Mouse (Mus musculus) forebrain, embryonic 10.5 days (tissue): Measurements from ENCODE around the gene Txk. TPM values are rescaled to one million over a fixed set of nuclear protein-coding genes. Genes with fewer than 3 reads are reported as not detected.

Source experiments
- DNase-seq: peaks from one replicate; pipeline ENCODE4 v3.0.0-alpha.2; 2017; ENCODE audit warnings: low spot score; ENCODE audit errors: extremely low spot score
- H3K27ac ChIP-seq: fragments of 300-500 bp; sonication (generic); 2 replicates; pipeline ENCODE4 v1.5.1; 2016; ENCODE audit warnings: mild to moderate bottlenecking
- H3K27me3 ChIP-seq: fragments of 300-500 bp; sonication (generic); 2 replicates; pipeline ENCODE4 v1.6.1; 2016; ENCODE audit warnings: mild to moderate bottlenecking; ENCODE audit not compliant: poor library complexity, severe bottlenecking
- H3K36me3 ChIP-seq: fragments of 300-500 bp; sonication (generic); replicated peaks from 2 replicates; pipeline ENCODE4 v1.6.1; 2016; ENCODE audit warnings: mild to moderate bottlenecking, moderate library complexity
- H3K4me1 ChIP-seq: fragments of 300-500 bp; sonication (generic); 2 replicates; pipeline ENCODE4 v1.6.1; 2016
- H3K4me3 ChIP-seq: fragments of 300-500 bp; sonication (generic); 2 replicates; pipeline ENCODE4 v1.5.1; 2016; ENCODE audit warnings: mild to moderate bottlenecking, moderate library complexity
- H3K9me3 ChIP-seq: fragments of 300-500 bp; sonication (generic); 2 replicates; pipeline ENCODE4 v1.6.1; 2016; ENCODE audit warnings: mild to moderate bottlenecking, moderate library complexity
- WGBS: fragments of 180-500 bp; shearing (Covaris S2); methylation state at CpG from one replicate; pipeline ENCODE4 v1.1.7; 2016; 5-methylcytosine and 5-hydroxymethylcytosine counted together
- polyA plus RNA-seq: library from polyadenylated mRNA; unstranded; fragments of >200 nt; fragmentation: Nextera tagmentation; extraction: Ambion mirVana; gene quantifications from 2 replicates; pipeline ENCODE4 v1.2.1, GENCODE M21; 2016

Gene Txk
- polyA plus RNA-seq, 1 experiment from 2014 or later: not detected

DNA sequence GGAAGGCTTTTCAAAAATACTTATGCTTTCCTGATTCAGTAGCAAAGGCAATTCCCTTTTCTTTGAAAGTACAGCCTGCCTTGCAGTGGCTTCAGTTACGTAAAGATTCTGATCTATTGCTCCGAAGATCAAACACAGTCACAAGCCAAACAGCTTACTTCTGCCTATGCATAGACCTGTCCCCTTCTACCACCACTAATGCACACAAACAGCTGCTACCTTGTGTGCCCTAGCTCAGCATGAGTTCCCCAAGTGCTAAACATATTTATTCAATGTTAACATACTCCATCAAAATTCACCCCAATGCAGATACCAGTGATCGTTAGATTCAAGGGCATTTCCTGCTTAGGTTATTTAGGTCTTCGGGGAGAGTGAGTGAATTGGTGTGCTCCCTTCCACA lies 6.1 kb downstream of the Txk start:
- no peak overlapping the region for H3K4me3 ChIP-seq
- no peak for DNase-seq
- no peaks in the 10 kb centered on the region for H3K36me3 ChIP-seq
- H3K9me3 ChIP-seq: no peaks in the 10 kb centered on the region
- no peaks in the 10 kb centered on the region for H3K27me3 ChIP-seq
- no peaks in the 10 kb centered on the region for H3K4me1 ChIP-seq
- H3K27ac ChIP-seq: no peak overlapping the region
- 88% methylated on average over 4 of the region's 4 CpGs for WGBS

DNA sequence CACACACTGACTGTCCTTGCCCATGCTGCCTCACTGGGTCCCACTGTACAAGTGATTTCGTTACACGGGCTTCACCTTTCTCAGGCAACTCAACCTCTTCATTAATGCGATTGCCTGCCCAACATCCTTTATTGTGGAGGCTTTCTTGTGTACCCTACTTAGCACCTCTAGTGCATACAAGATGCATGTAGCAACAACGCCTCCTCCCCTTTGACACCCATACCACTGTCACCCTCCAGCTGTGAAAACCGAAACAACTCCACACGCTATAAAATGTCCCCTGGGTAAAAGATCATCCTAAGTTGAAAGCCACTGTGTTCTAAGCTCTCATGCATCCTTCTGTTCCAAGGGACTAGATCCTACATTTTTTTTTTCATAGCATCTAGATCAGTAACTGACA lies 9.5 kb downstream of the Txk start:
- Histone ChIP-seq H3K9me3 (no peaks in the 10 kb centered on the region), H3K36me3 (no peaks in the 10 kb centered on the region), H3K4me1 (no peaks in the 10 kb centered on the region), H3K4me3 (no peak overlapping the region), H3K27me3 (no peaks in the 10 kb centered on the region), H3K27ac (no peak overlapping the region)
- DNase-seq: no peak
- 92% methylated on average over 6 of the region's 6 CpGs for WGBS

DNA sequence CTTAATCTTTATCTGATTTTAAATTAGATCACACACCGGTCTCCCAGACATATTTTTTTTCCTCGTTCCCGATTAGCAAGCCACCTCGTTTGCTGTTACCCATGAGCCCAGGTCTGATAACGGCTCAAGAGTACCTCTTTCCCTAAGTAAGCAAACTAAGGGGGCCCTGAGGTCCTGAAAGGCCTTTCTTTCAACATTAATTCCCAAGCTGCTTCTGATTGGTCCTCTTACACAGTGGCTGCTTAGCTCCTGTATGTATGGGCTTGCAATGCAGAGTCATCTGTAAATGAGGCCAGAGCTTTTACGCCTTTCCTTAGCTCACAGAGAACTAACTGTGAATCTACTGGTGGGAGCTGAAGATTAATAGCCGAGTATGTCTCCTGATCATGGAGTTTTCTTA lies 15.7 kb downstream of the Txk start:
- H3K36me3 ChIP-seq: no peaks in the 10 kb centered on the region
- no peaks in the 10 kb centered on the region for H3K27me3 ChIP-seq
- peaks cover 4% of the 10 kb centered on the region; the same call in 1 of the 2 replicates for H3K4me1 ChIP-seq
- H3K4me3 ChIP-seq: no peak overlapping the region
- no peak overlapping the region for H3K27ac ChIP-seq
- H3K9me3 ChIP-seq: no peaks in the 10 kb centered on the region
- 79% methylated on average over 7 of the region's 7 CpGs for WGBS
- no peak for DNase-seq

DNA sequence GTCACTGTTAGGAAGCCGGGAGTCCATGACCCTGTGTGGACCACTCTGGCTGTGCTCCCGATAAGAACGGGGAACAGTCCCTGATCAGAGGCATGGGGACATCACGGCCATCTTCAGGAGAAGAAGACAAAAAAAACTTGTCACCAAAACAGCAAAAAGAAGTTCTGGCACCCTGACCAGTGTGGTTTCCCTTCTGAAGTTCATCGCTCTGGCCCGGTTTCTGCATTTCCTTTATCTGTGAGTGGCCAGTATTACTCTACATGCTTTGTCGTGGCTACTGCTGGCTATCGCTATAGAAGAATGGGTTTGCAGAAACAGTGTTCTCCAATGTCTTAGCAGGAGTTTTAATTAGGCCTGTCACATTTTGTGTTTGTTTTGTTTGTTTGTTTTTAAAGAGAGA lies 16.1 kb downstream of the Txk start:
- no peak overlapping the region for H3K4me3 ChIP-seq
- WGBS: 87% methylated on average over 8 of the region's 8 CpGs
- no peak overlapping the region for H3K27ac ChIP-seq
- no peaks in the 10 kb centered on the region for H3K36me3 ChIP-seq
- H3K9me3 ChIP-seq: no peaks in the 10 kb centered on the region
- H3K27me3 ChIP-seq: no peaks in the 10 kb centered on the region
- H3K4me1 ChIP-seq: peaks cover 4% of the 10 kb centered on the region; the same call in 1 of the 2 replicates
- no peak for DNase-seq

DNA sequence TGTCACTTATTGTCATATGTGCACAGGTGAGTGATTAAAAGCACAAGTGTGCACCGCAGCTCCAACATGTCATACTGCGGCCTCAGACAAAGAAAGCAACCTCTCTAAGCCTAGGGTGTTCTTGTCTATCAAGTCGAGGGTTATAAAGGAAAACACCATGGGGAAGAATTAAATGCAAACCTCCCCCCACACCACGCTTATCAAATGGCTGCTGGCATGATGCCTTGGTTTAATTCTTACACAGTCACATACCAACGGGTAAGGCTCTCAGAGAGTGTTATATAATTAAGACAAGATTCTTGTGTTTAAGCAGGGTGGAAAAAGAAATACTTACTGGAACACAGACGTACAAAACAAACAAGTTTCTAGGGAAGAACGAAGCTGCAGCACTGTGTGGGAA lies 16.8 kb downstream of the Txk start:
- Histone ChIP-seq H3K27ac (no peak overlapping the region), H3K36me3 (no peaks in the 10 kb centered on the region), H3K9me3 (no peaks in the 10 kb centered on the region), H3K4me3 (no peak overlapping the region), H3K27me3 (no peaks in the 10 kb centered on the region), H3K4me1 (peaks cover 4% of the 10 kb centered on the region; the same call in 1 of the 2 replicates)
- DNase-seq: no peak
- WGBS: 84% methylated on average over 7 of the region's 7 CpGs

DNA sequence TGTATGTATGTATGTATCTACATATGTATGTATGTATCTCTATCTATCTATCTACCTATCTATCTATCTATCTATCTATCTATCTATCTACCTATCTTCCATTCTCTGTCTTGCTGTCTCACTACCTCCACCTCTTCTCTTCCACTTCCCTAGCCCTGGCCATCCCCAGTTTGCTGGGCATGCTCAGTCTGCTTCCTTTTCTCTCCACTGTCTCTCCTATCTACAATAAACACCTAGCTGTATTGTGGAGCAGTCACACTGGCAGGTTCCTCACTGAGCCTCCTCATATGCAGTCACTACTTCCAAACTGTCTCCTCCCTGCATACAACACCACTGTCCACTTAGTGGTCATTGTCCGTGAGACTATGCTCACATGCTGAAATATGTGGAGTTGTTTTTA lies 19.7 kb downstream of the Txk start:
- H3K4me1 ChIP-seq: peaks cover 4% of the 10 kb centered on the region; the same call in 1 of the 2 replicates
- no peaks in the 10 kb centered on the region for H3K36me3 ChIP-seq
- no peaks in the 10 kb centered on the region for H3K9me3 ChIP-seq
- 83% methylated on average over 1 of the region's 1 CpGs for WGBS
- no peaks in the 10 kb centered on the region for H3K27me3 ChIP-seq
- DNase-seq: no peak
- no peak overlapping the region for H3K4me3 ChIP-seq
- H3K27ac ChIP-seq: no peak overlapping the region

DNA sequence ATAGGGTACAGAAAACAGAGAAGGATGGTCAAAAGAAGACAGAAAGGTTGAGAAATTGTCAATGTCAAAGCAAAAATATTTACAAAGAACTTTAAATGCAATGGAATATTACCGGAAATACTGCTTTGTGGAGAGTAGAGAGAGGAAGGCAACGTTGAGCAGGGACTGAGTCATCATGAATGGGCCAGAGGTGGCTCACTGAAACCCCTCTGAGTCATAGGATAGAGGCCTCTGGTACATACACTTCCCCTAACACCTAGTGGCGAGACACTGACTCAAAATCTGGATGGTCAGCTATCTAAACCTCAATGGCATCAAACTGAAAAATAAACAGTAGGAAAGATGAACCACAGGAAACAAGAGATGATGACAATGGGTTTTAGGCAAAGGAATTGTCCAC lies 27.2 kb downstream of the Txk start:
- WGBS: 81% methylated on average over 3 of the region's 3 CpGs
- Histone ChIP-seq H3K27me3 (no peaks in the 10 kb centered on the region), H3K4me1 (no peaks in the 10 kb centered on the region), H3K36me3 (no peaks in the 10 kb centered on the region), H3K9me3 (no peaks in the 10 kb centered on the region), H3K27ac (no peak overlapping the region), H3K4me3 (no peak overlapping the region)
- DNase-seq: no peak

DNA sequence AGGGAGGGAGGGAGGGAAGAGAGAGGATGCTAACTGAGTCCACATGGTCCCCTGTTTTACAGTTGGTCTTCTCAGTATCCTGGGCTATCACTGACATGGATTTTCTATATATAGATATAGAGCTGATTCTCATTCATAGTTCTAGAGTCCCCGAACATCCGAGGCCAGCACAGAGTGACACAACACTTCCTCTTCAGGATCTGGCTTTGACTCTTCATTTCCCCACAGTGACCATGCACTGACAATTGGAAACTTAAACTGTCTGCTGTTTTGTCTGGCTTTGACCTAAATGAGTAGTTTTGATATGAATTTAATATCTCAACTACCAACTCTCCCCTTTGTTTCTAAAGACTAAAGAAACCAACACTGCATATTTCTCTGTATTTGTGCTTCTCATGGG lies 29.1 kb downstream of the Txk start:
- H3K4me3 ChIP-seq: no peak overlapping the region
- H3K27me3 ChIP-seq: no peaks in the 10 kb centered on the region
- H3K27ac ChIP-seq: no peak overlapping the region
- WGBS: 91% methylated on average over 2 of the region's 2 CpGs
- H3K4me1 ChIP-seq: no peaks in the 10 kb centered on the region
- H3K36me3 ChIP-seq: no peaks in the 10 kb centered on the region
- H3K9me3 ChIP-seq: no peaks in the 10 kb centered on the region
- no peak for DNase-seq

DNA sequence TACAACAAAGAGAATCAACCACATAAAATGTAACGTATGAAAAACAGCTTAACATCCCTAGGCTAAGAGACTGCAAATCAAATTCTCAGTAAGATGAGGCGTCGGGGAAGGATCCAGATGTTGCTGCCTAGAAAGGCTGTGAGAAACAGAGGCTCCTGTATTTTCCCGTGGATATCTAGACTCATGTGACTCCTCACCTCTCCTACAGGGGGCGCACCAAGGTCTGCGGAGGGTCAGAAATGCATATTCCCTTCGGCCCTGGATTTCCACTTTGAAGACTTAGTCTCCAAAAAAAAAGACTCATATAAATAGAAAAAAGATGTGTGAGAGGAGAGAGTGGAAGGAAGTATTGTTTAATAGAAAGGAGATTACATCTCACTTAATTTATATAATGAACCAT lies 32.0 kb downstream of the Txk start:
- Histone ChIP-seq H3K27ac (no peak overlapping the region), H3K4me3 (no peak overlapping the region), H3K4me1 (no peaks in the 10 kb centered on the region), H3K9me3 (no peaks in the 10 kb centered on the region), H3K36me3 (no peaks in the 10 kb centered on the region), H3K27me3 (no peaks in the 10 kb centered on the region)
- no peak for DNase-seq
- WGBS: 64% methylated on average over 7 of the region's 7 CpGs

DNA sequence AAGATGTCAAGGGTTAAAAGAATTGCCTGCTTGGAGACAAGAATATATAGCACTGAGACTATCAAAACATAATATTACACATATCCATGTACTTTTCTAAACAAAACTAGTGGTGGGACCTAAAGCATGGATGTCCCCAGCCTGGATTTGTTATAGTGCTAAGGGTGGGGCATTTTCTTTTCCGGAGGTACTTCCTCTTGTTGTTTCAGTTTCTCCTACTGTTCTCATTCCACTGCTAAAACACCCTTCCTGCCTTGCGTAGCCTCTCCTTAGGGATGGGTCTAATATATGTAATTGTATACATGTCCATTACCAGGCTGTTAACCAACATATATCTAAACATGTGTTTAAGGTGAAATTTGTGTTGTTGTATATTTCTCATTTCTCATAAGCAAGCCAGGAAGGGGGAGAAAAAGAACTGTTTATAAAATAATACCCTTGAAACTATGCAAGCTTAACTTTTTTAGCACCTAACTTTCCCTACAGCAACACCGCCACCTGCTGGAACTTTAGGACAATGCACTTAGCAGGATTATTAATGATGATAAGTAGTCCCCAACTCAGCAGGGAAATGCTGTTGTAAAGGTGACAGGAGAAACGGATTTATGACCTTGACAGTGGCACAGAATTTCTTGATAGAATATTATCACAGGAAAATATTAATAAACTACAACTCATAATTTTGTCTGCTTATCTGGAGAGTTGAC lies 41.9 kb downstream of the Txk start:
- H3K27me3 ChIP-seq: no peaks in the 10 kb centered on the region
- peaks cover 7% of the 10 kb centered on the region for H3K4me1 ChIP-seq
- no peaks in the 10 kb centered on the region for H3K9me3 ChIP-seq
- H3K36me3 ChIP-seq: no peaks in the 10 kb centered on the region
- DNase-seq: peak; percentile 45
- no peak overlapping the region for H3K27ac ChIP-seq
- WGBS: 31% methylated on average over 4 of the region's 4 CpGs
- H3K4me3 ChIP-seq: no peak overlapping the region

DNA sequence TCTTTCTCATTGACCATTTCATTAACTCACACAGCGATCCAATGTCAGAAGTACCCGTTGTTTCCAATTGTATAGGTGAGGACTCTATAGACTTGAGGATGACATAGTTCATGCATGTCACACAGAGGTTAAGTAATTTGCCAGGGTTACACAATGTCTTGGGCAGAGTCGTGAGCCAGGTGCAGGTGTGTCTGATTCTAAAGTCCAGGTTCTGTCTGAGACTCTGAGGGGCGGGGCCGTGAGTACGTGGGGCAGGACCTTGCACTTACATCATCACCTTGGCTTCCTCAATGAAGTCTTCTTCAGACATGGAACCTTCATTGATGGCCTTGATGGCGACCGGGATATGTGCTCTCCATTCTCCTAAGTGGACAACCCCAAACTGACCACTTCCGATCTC lies 42.6 kb downstream of the Txk start:
- no peak for DNase-seq
- no peaks in the 10 kb centered on the region for H3K9me3 ChIP-seq
- no peaks in the 10 kb centered on the region for H3K27me3 ChIP-seq
- H3K36me3 ChIP-seq: no peaks in the 10 kb centered on the region
- no peak overlapping the region for H3K4me3 ChIP-seq
- H3K4me1 ChIP-seq: peaks cover 7% of the 10 kb centered on the region
- H3K27ac ChIP-seq: no peak overlapping the region
- WGBS: 90% methylated on average over 9 of the region's 9 CpGs

DNA sequence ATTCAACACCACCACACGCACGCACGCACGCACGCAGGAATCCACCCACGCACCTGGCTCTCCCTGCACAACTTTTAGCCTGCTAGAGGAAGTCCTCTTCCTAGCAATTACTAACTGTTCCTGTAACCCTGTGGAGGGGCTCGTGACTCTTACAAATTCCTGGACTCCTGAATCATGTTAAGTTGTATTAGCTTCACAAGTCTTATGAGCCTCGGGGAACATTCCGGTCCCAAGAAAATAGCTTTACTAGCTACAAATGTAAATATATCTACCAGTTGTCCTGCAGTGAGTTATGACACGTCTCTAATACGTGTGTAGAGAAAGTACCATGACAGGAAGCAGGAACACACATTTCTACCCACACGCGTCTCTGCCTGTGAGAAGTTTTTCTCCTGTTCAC lies 43.1 kb downstream of the Txk start:
- no peaks in the 10 kb centered on the region for H3K36me3 ChIP-seq
- H3K9me3 ChIP-seq: no peaks in the 10 kb centered on the region
- no peaks in the 10 kb centered on the region for H3K27me3 ChIP-seq
- WGBS: 85% methylated on average over 13 of the region's 13 CpGs
- no peak for DNase-seq
- peaks cover 7% of the 10 kb centered on the region for H3K4me1 ChIP-seq
- H3K27ac ChIP-seq: no peak overlapping the region
- no peak overlapping the region for H3K4me3 ChIP-seq

DNA sequence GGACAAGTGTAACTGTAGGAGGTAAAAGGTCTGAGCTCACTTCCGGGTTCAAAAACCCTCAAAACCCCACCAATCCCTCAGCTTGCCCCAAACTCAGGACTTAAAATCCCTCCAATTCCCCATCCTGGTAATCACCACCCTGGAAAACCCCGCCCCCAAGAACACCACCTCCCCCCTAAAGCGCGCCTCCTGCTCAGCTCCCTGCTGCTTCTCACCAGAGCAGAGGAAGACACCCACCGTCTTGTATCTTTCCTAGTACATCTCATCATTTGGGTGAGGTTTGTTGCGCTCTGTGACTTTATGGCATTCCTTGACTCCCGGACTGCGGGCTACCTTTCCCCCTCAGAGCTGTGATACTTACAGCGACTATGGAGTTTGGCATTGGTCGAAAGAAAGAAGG lies 45.9 kb downstream of the Txk start:
- Histone ChIP-seq H3K4me1 (peaks cover 7% of the 10 kb centered on the region), H3K9me3 (no peaks in the 10 kb centered on the region), H3K36me3 (no peaks in the 10 kb centered on the region), H3K4me3 (no peak overlapping the region), H3K27ac (0 out of 2 replicates have a peak overlapping the region, but pooled peaks have one; percentile 11), H3K27me3 (no peaks in the 10 kb centered on the region)
- DNase-seq: no peak
- WGBS: 63% methylated on average over 10 of the region's 10 CpGs

DNA sequence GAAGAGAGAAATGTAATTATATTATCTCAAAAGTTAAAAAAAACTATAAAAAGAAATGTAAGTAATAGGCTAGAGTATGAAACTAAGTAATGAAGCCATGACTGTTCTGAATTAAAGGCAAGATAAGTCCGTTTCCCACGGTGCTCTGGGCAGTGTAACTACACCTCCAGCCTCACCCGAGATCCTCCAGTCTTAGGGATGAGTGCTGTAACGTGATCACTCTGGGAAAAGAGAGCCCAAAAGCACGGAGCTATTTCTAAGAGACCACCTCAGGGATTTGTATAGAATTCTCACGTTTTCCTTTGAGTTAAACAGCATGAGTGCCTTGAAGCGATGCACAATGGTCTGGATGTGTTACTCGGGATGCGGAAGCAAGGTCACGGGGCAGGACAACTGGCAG lies 46.5 kb downstream of the Txk start:
- no peaks in the 10 kb centered on the region for H3K36me3 ChIP-seq
- H3K4me3 ChIP-seq: no peak overlapping the region
- 0 out of 2 replicates have a peak, but pooled peaks cover 2% of the 10 kb centered on the region for H3K9me3 ChIP-seq
- H3K27me3 ChIP-seq: no peaks in the 10 kb centered on the region
- peaks cover 7% of the 10 kb centered on the region for H3K4me1 ChIP-seq
- WGBS: 55% methylated on average over 10 of the region's 10 CpGs
- no peak overlapping the region for H3K27ac ChIP-seq
- DNase-seq: no peak
